Mouse (Mus musculus) heart, postnatal 0 days (tissue): ENCODE results near the gene Fbf1.

Source experiments
- CTCF ChIP-seq: IDR thresholded peaks from 2 replicates; pipeline ENCODE4 v1.5.1; 2016; ENCODE audit warnings: antibody characterized with exemption, control low read depth, low read depth
- EP300 ChIP-seq: IDR thresholded peaks from 2 replicates; pipeline ENCODE4 v1.6.1; 2016; ENCODE audit warnings: antibody characterized with exemption, low read depth

GRCm38 (mm10) chr11:116215181-116215580 lies 47.2 kb upstream of the Fbf1 start:
- peak; percentile 15 for TF ChIP-seq CTCF
- TF ChIP-seq EP300: no peak
